Mouse (Mus musculus) B cell, adult 2 months (primary cell): ENCODE results near the gene Prcc.

Source experiments
- DNase-seq, 2 experiments: peaks; one replicate each; pipeline ENCODE4 v3.0.0; 2022

The Prcc gene

GRCm38 (mm10) chr3:87885281-87886003, at the start of gene Prcc:
Gene Prcc (minus strand): TSS chr3:87885608.
- DNase-seq, result peak; percentile 84 to 91

- DNase-seq, result no peak
Observed at GRCm38 (mm10) chr3:87935201-87935600, 49.8 kb upstream of the Prcc start.

GRCm38 (mm10) chr3:87934501-87934900, 49.1 kb upstream of the Prcc start:
- DNase-seq, result no peak

- DNase-seq, result no peak
Observed at GRCm38 (mm10) chr3:87934026-87934425, 48.6 kb upstream of the Prcc start.

- DNase-seq, result peak; percentile 95 to 96
Observed at GRCm38 (mm10) chr3:87930078-87930795, 44.8 kb upstream of the Prcc start, which contains the start of the genes Isg20l2 and Rrnad1. Gene Isg20l2 (plus strand): TSS chr3:87930314. Gene Rrnad1 (minus strand): TSS chr3:87930717.

GRCm38 (mm10) chr3:87929341-87930077, 44.1 kb upstream of the Prcc start:
- no peak for DNase-seq

GRCm38 (mm10) chr3:87927452-87927851, 42.0 kb upstream of the Prcc start:
- DNase-seq, result no peak

- no peak for DNase-seq
Observed at GRCm38 (mm10) chr3:87924996-87925395, 39.6 kb upstream of the Prcc start.

GRCm38 (mm10) chr3:87920270-87920943, 35.0 kb upstream of the Prcc start:
- DNase-seq, result no peak

GRCm38 (mm10) chr3:87919336-87920108, 34.1 kb upstream of the Prcc start, which contains the start of gene Mrpl24:
Gene Mrpl24 (plus strand): TSS chr3:87919506.
- peak; percentile 69 to 73 for DNase-seq

- no peak for DNase-seq
Observed at GRCm38 (mm10) chr3:87918551-87918950, 33.1 kb upstream of the Prcc start.

GRCm38 (mm10) chr3:87916990-87917389, 31.6 kb upstream of the Prcc start:
- DNase-seq, result no peak

GRCm38 (mm10) chr3:87913891-87914290, 28.5 kb upstream of the Prcc start:
- no peak for DNase-seq

GRCm38 (mm10) chr3:87913491-87913890, 28.1 kb upstream of the Prcc start:
- no peak for DNase-seq

- peak; percentile 48 to 49 for DNase-seq
Observed at GRCm38 (mm10) chr3:87910573-87911141, 25.2 kb upstream of the Prcc start.

- DNase-seq, result no peak
Observed at GRCm38 (mm10) chr3:87909874-87910273, 24.5 kb upstream of the Prcc start.

- no peak for DNase-seq
Observed at GRCm38 (mm10) chr3:87909381-87909780, 24.0 kb upstream of the Prcc start.

GRCm38 (mm10) chr3:87907906-87908305, 22.5 kb upstream of the Prcc start:
- no peak for DNase-seq

- peak in 1 of 2 experiments; percentile 26 for DNase-seq
Observed at GRCm38 (mm10) chr3:87906981-87907857, 21.8 kb upstream of the Prcc start.

GRCm38 (mm10) chr3:87906601-87906980, 21.2 kb upstream of the Prcc start:
- DNase-seq, result peak in 1 of 2 experiments; percentile 47
